21 mouse cellular contexts compared by ENCODE assay signal in genomic region chr16:64830291-64830690, GRCm38 (mm10).
"Had no signal": no experiment of that assay in that cellular context is flagged by ENCODE, and none has a peak within 500 bp of the region (broad histone marks: within the 10 kb centered on the region; RNA-seq: fewer than 3 reads in every experiment).

No protein-coding gene starts in this region.

- H3K4me3 ChIP-seq: layer of hippocampus, adult 2 months; limb, embryonic 10.5 days; limb, embryonic 13.5 days; liver, embryonic 13.5 days; midbrain, embryonic 10.5 days; neural tube, embryonic 12.5 days; neural tube, embryonic 15.5 days had no signal

- H3K4me1 ChIP-seq: limb, embryonic 10.5 days; limb, embryonic 13.5 days; midbrain, embryonic 10.5 days; neural tube, embryonic 12.5 days; neural tube, embryonic 15.5 days had no signal

- H3K27ac ChIP-seq: layer of hippocampus, adult 2 months; limb, embryonic 10.5 days; limb, embryonic 13.5 days; liver, embryonic 13.5 days; macrophage; midbrain, embryonic 10.5 days; neural tube, embryonic 12.5 days; neural tube, embryonic 15.5 days had no signal

- H3K27me3 ChIP-seq: limb, embryonic 13.5 days; liver, embryonic 13.5 days; neural tube, embryonic 12.5 days; neural tube, embryonic 15.5 days had no signal

- H3K9me3 ChIP-seq: limb, embryonic 10.5 days; limb, embryonic 13.5 days; liver, embryonic 13.5 days; midbrain, embryonic 10.5 days; neural tube, embryonic 12.5 days; neural tube, embryonic 15.5 days had no signal

- H3K9ac ChIP-seq: limb, embryonic 13.5 days; liver, embryonic 13.5 days; liver, postnatal 0 days; neural tube, embryonic 12.5 days; neural tube, embryonic 15.5 days had no signal

- DNase-seq: kidney, adult 18-20 months; kidney, adult 9 months; kidney, postnatal 25 days; layer of hippocampus, adult 9-11 months; liver; liver, embryonic 13.5 days; liver, postnatal 0 days; midbrain, embryonic 14.5 days; right cerebral cortex, postnatal 25 days; spleen, adult 18-20 months; thymus, adult 18-20 months; thymus, postnatal 36 days had no signal

- ATAC-seq: hindbrain, embryonic 16.5 days; intestine, embryonic 16.5 days; liver, postnatal 0 days had no signal

- H3K4me2 ChIP-seq: limb, embryonic 13.5 days; liver, embryonic 13.5 days; neural tube, embryonic 12.5 days; neural tube, embryonic 15.5 days had no signal
